Mouse (Mus musculus) embryonic facial prominence, embryonic 13.5 days (tissue): ENCODE measurements around the gene Polr2j. TPM values are rescaled to one million over a fixed set of nuclear protein-coding genes. Genes with fewer than 3 reads are reported as not detected.
"Not testable (repeated sequence)": the region's sequence is repeated elsewhere in the genome, so short reads cannot be mapped to it uniquely, and the experiment has no call there.

Experiments used
- ATAC-seq: fragments of 200-750 bp; cut with Nextera tagmentation; 2 replicates; pipeline ENCODE4 v1.8.0; 2017; ENCODE audit warnings: low read depth; ENCODE audit not compliant: insufficient number of reproducible peaks, insufficient read depth, low FRiP score, low TSS enrichment
- H3K27ac ChIP-seq: fragments of 300-500 bp; sonication (generic); 2 replicates; pipeline ENCODE4 v1.5.1; 2015; ENCODE audit warnings: moderate library complexity, mild to moderate bottlenecking, inconsistent platforms
- H3K27me3 ChIP-seq: fragments of 300-500 bp; sonication (generic); 2 replicates; pipeline ENCODE4 v1.6.1; 2015; ENCODE audit warnings: mild to moderate bottlenecking, inconsistent platforms
- H3K36me3 ChIP-seq: fragments of 300-500 bp; sonication (generic); 2 replicates; pipeline ENCODE4 v1.6.1; 2015; ENCODE audit warnings: mild to moderate bottlenecking, inconsistent platforms
- H3K4me1 ChIP-seq: fragments of 300-500 bp; sonication (generic); 2 replicates; pipeline ENCODE4 v1.6.1; 2015; ENCODE audit warnings: inconsistent platforms
- H3K4me2 ChIP-seq: fragments of 300-500 bp; sonication (generic); 2 replicates; pipeline ENCODE4 v1.6.1; 2015; ENCODE audit warnings: moderate library complexity, mild to moderate bottlenecking, inconsistent platforms
- H3K4me3 ChIP-seq: fragments of 300-500 bp; sonication (generic); 2 replicates; pipeline ENCODE4 v1.5.1; 2015; ENCODE audit warnings: mild to moderate bottlenecking, inconsistent platforms
- H3K9ac ChIP-seq: fragments of 300-500 bp; sonication (generic); 2 replicates; pipeline ENCODE4 v1.6.1; 2015; ENCODE audit warnings: mild to moderate bottlenecking, inconsistent platforms
- H3K9me3 ChIP-seq: fragments of 300-500 bp; sonication (generic); 2 replicates; pipeline ENCODE4 v1.6.1; 2016; ENCODE audit warnings: inconsistent platforms
- WGBS: fragments of 180-500 bp; shearing (Covaris S2); methylation state at CpG from one replicate; pipeline ENCODE4 v1.1.7; 2015; ENCODE audit warnings: mixed read lengths; 5-methylcytosine and 5-hydroxymethylcytosine counted together
- polyA plus RNA-seq: library from polyadenylated mRNA; unstranded; fragments of >200 nt; fragmentation: Nextera tagmentation; extraction: Ambion mirVana; gene quantifications from 2 replicates; pipeline ENCODE4 v1.2.1, GENCODE M21; 2015

The Polr2j gene
- polyA plus RNA-seq, 1 experiment from 2014 or later, result 243 TPM

- H3K4me3 ChIP-seq, H3K27me3 ChIP-seq, H3K36me3 ChIP-seq, H3K9ac ChIP-seq, H3K27ac ChIP-seq, H3K4me2 ChIP-seq, H3K9me3 ChIP-seq, ATAC-seq: not testable (repeated sequence)
- WGBS, result 44% methylated on average over 4 of the region's 4 CpGs
- H3K4me1 ChIP-seq, result peaks cover 21% of the 10 kb centered on the region
Observed at GRCm38 (mm10) chr5:136113546-136113945, 2.9 kb upstream of the Polr2j start.

GRCm38 (mm10) chr5:136116784-136117112, 317 bp downstream of the Polr2j start:
- H3K27ac ChIP-seq, result peak overlapping the region; percentile 64; the same call in 1 of the 2 replicates

GRCm38 (mm10) chr5:136122165-136122564, 5.7 kb downstream of the Polr2j start:
- peaks cover 12% of the 10 kb centered on the region for H3K4me1 ChIP-seq
- H3K9me3 ChIP-seq, result no peaks in the 10 kb centered on the region
- no peak overlapping the region for H3K27ac ChIP-seq
- no peak overlapping the region for H3K4me3 ChIP-seq
- no peak overlapping the region for H3K9ac ChIP-seq
- ATAC-seq, result no peak
- H3K4me2 ChIP-seq, result no peak overlapping the region
- 84% methylated on average over 10 of the region's 10 CpGs for WGBS
- H3K27me3 ChIP-seq, result no peaks in the 10 kb centered on the region
- H3K36me3 ChIP-seq, result peaks cover 78% of the 10 kb centered on the region

More at GRCm38 (mm10) chr5:136116784-136117112, 317 bp downstream of the Polr2j start:
- under 1% methylated on average over 22 of the region's 22 CpGs for WGBS
- H3K36me3 ChIP-seq, result peaks cover 27% of the 10 kb centered on the region
- peaks cover 21% of the 10 kb centered on the region for H3K4me1 ChIP-seq
- H3K4me3 ChIP-seq, result peak overlapping the region; percentile 96
- peak overlapping the region; percentile 93 for H3K9ac ChIP-seq
- H3K4me2 ChIP-seq, result peak overlapping the region; percentile 90
- no peaks in the 10 kb centered on the region for H3K27me3 ChIP-seq
- no peak for ATAC-seq
- H3K9me3 ChIP-seq, result no peaks in the 10 kb centered on the region

GRCm38 (mm10) chr5:136135571-136136291, 19.3 kb downstream of the Polr2j start, which contains the start of the genes Lrwd1 and Alkbh4:
TSS of gene Lrwd1 (minus strand) at chr5:136136074.
TSS of gene Alkbh4 (plus strand) at chr5:136136146.
- Histone ChIP-seq H3K9me3 (no peaks in the 10 kb centered on the region), H3K36me3 (peaks cover 60% of the 10 kb centered on the region), H3K27me3 (no peaks in the 10 kb centered on the region), H3K4me1 (peaks cover 22% of the 10 kb centered on the region), H3K27ac (peak within 1 kb of the TSS; percentile 39), H3K4me2 (peak within 1 kb of the TSS; percentile 68), H3K9ac (peak within 1 kb of the TSS; percentile 88), H3K4me3 (peak within 1 kb of the TSS; percentile 79)
- WGBS, result under 1% methylated on average over 60 of the region's 60 CpGs
- ATAC-seq, result peak; percentile 86

GRCm38 (mm10) chr5:136136292-136136990, 20.0 kb downstream of the Polr2j start:
- Histone ChIP-seq H3K27ac (peak overlapping the region; percentile 39), H3K4me2 (peak overlapping the region; percentile 68), H3K9me3 (no peaks in the 10 kb centered on the region), H3K36me3 (peaks cover 60% of the 10 kb centered on the region), H3K27me3 (no peaks in the 10 kb centered on the region), H3K9ac (peak overlapping the region; percentile 88), H3K4me1 (peaks cover 22% of the 10 kb centered on the region), H3K4me3 (peak overlapping the region; percentile 79)
- ATAC-seq, result no peak
- WGBS, result 5% methylated on average over 20 of the region's 20 CpGs

- no peak for ATAC-seq
- no peak overlapping the region for H3K9ac ChIP-seq
- no peaks in the 10 kb centered on the region for H3K9me3 ChIP-seq
- H3K27ac ChIP-seq, result no peak overlapping the region
- H3K27me3 ChIP-seq, result no peaks in the 10 kb centered on the region
- H3K36me3 ChIP-seq, result peaks cover 60% of the 10 kb centered on the region
- 79% methylated on average over 13 of the region's 13 CpGs for WGBS
- peaks cover 22% of the 10 kb centered on the region for H3K4me1 ChIP-seq
- no peak overlapping the region for H3K4me2 ChIP-seq
- no peak overlapping the region for H3K4me3 ChIP-seq
Observed at GRCm38 (mm10) chr5:136137658-136138274, 21.3 kb downstream of the Polr2j start.

GRCm38 (mm10) chr5:136139393-136139792, 23.0 kb downstream of the Polr2j start:
- Histone ChIP-seq H3K36me3 (peaks cover 49% of the 10 kb centered on the region), H3K4me3 (no peak overlapping the region)
- 96% methylated on average over 13 of the region's 13 CpGs for WGBS

GRCm38 (mm10) chr5:136140057-136140482, 23.6 kb downstream of the Polr2j start:
- H3K4me1 ChIP-seq, result peaks cover 14% of the 10 kb centered on the region
- H3K27ac ChIP-seq, result no peak overlapping the region
- H3K9me3 ChIP-seq, result no peaks in the 10 kb centered on the region; the same call in 1 of the 2 replicates
- H3K27me3 ChIP-seq, result no peaks in the 10 kb centered on the region
- no peak overlapping the region for H3K9ac ChIP-seq
- no peak for ATAC-seq
- H3K4me2 ChIP-seq, result no peak overlapping the region
- H3K4me3 ChIP-seq, result no peak overlapping the region
- peaks cover 49% of the 10 kb centered on the region for H3K36me3 ChIP-seq
- 94% methylated on average over 10 of the region's 10 CpGs for WGBS

More at GRCm38 (mm10) chr5:136139393-136139792, 23.0 kb downstream of the Polr2j start:
- Histone ChIP-seq H3K4me2 (no peak overlapping the region), H3K27ac (no peak overlapping the region), H3K9ac (no peak overlapping the region), H3K9me3 (no peaks in the 10 kb centered on the region; the same call in 1 of the 2 replicates), H3K4me1 (peaks cover 21% of the 10 kb centered on the region), H3K27me3 (no peaks in the 10 kb centered on the region)
- ATAC-seq, result no peak

- no peak overlapping the region for H3K4me3 ChIP-seq
Observed at GRCm38 (mm10) chr5:136142746-136143145, 26.3 kb downstream of the Polr2j start.

GRCm38 (mm10) chr5:136143161-136143755, 26.8 kb downstream of the Polr2j start:
- no peak for ATAC-seq
- H3K36me3 ChIP-seq, result peaks cover 44% of the 10 kb centered on the region

More at GRCm38 (mm10) chr5:136142746-136143145, 26.3 kb downstream of the Polr2j start:
- Histone ChIP-seq H3K9ac (no peak overlapping the region), H3K9me3 (no peaks in the 10 kb centered on the region; the same call in 1 of the 2 replicates), H3K27me3 (no peaks in the 10 kb centered on the region), H3K4me1 (no peaks in the 10 kb centered on the region; the same call in 1 of the 2 replicates), H3K4me2 (no peak overlapping the region), H3K36me3 (peaks cover 49% of the 10 kb centered on the region), H3K27ac (no peak overlapping the region)
- WGBS, result 81% methylated on average over 5 of the region's 5 CpGs
- ATAC-seq, result no peak

More at GRCm38 (mm10) chr5:136143161-136143755, 26.8 kb downstream of the Polr2j start:
- H3K4me1 ChIP-seq, result no peaks in the 10 kb centered on the region
- no peak overlapping the region for H3K4me2 ChIP-seq
- H3K27me3 ChIP-seq, result no peaks in the 10 kb centered on the region
- WGBS, result 86% methylated on average over 6 of the region's 6 CpGs
- H3K9me3 ChIP-seq, result no peaks in the 10 kb centered on the region; the same call in 1 of the 2 replicates
- no peak overlapping the region for H3K27ac ChIP-seq
- no peak overlapping the region for H3K9ac ChIP-seq
- no peak overlapping the region for H3K4me3 ChIP-seq
